Mouse (Mus musculus) CH12.LX (cell line): ENCODE results near the gene Gm5460. TPM values are rescaled to one million over a fixed set of nuclear protein-coding genes. Genes with fewer than 3 reads are reported as not detected.

ENCODE experiments used
- DNase-seq: peaks from one replicate; pipeline ENCODE4 v3.0.0-alpha.2; 2013; ENCODE audit errors: extremely low read depth
- H3K27ac ChIP-seq: 2 replicates; pipeline ENCODE4 v1.5.1; 2012; ENCODE audit warnings: low read depth, mild to moderate bottlenecking, control low read depth, moderate library complexity; ENCODE audit not compliant: insufficient read depth
- H3K27me3 ChIP-seq: replicated peaks from 2 replicates; pipeline ENCODE3; 2012; ENCODE audit warnings: inconsistent platforms
- H3K36me3 ChIP-seq, 2 experiments: replicated peaks in 1 of 2; 2 replicates each; pipeline versions ENCODE3 to v1.6.1; 2012; ENCODE audit warnings: inconsistent platforms in 1 of 2, low read length in 1 of 2, mild to moderate bottlenecking in 1 of 2, mixed read lengths in 1 of 2, moderate library complexity in 1 of 2; ENCODE audit not compliant: control insufficient read depth in 1 of 2, insufficient read depth in 1 of 2
- H3K4me1 ChIP-seq, 2 experiments: 2 replicates each; pipeline ENCODE4 v1.6.1; 2012; ENCODE audit warnings: inconsistent platforms in 1 of 2, moderate library complexity in 1 of 2; ENCODE audit not compliant: insufficient read depth in 2 of 2, control insufficient read depth in 1 of 2
- H3K4me2 ChIP-seq: 2 replicates; pipeline ENCODE4 v1.6.1; 2012; ENCODE audit warnings: low read depth, mild to moderate bottlenecking, control low read depth; ENCODE audit not compliant: poor library complexity, insufficient read depth, severe bottlenecking
- H3K4me3 ChIP-seq, 3 experiments: fragments of 150-350 bp in 1 of 3; sonication (generic) in 1 of 3; replicated peaks in 1 of 3; 2 replicates each; pipeline versions ENCODE3 to v1.5.1; 2011 to 2012; ENCODE audit warnings: low read depth in 2 of 3, low read length in 2 of 3, mild to moderate bottlenecking in 2 of 3, moderate library complexity in 2 of 3, control low read depth in 1 of 3, improper control_type of control experiment in 1 of 3, inconsistent platforms in 1 of 3, mixed read lengths in 1 of 3; ENCODE audit not compliant: poor library complexity in 1 of 3
- H3K79me2 ChIP-seq: replicated peaks from 2 replicates; pipeline ENCODE4 v1.6.1; 2012; ENCODE audit warnings: mild to moderate bottlenecking, moderate library complexity; ENCODE audit not compliant: control insufficient read depth, poor library complexity, insufficient read depth, severe bottlenecking; ENCODE audit errors: extremely low read depth
- H3K9ac ChIP-seq: 2 replicates; pipeline ENCODE4 v1.6.1; 2012; ENCODE audit warnings: low read depth, mild to moderate bottlenecking, control low read depth, moderate library complexity; ENCODE audit not compliant: insufficient read depth
- H3K9me3 ChIP-seq: replicated peaks from 2 replicates; pipeline ENCODE3; 2012; ENCODE audit warnings: low read length, inconsistent platforms, mixed read lengths
- BHLHE40 ChIP-seq: IDR thresholded peaks from 2 replicates; pipeline ENCODE4 v1.6.1; 2011; ENCODE audit warnings: mild to moderate bottlenecking, low read depth, low read length, improper control_type of control experiment
- CHD1 ChIP-seq: IDR thresholded peaks from 2 replicates; pipeline ENCODE4 v1.6.1; 2012; ENCODE audit warnings: low read depth, low read length, improper control_type of control experiment, inconsistent platforms
- CHD2 ChIP-seq: IDR thresholded peaks from 2 replicates; pipeline ENCODE4 v1.6.1; 2011; ENCODE audit warnings: low read length, improper control_type of control experiment
- E2F4 ChIP-seq: IDR thresholded peaks from 2 replicates; pipeline ENCODE4 v1.6.1; 2011; ENCODE audit warnings: low read depth, low read length, improper control_type of control experiment; ENCODE audit not compliant: insufficient replicate concordance
- ELF1 ChIP-seq: IDR thresholded peaks from 2 replicates; pipeline ENCODE4 v1.6.1; 2014; ENCODE audit warnings: low read depth, mild to moderate bottlenecking, inconsistent platforms, low read length, improper control_type of control experiment
- EP300 ChIP-seq: IDR thresholded peaks from 2 replicates; pipeline ENCODE4 v1.6.1; 2011; ENCODE audit warnings: low read length, improper control_type of control experiment
- HCFC1 ChIP-seq: IDR thresholded peaks from 2 replicates; pipeline ENCODE4 v1.6.1; 2012; ENCODE audit warnings: low read depth, mild to moderate bottlenecking, inconsistent platforms, low read length, improper control_type of control experiment
- JUN ChIP-seq: IDR thresholded peaks from 2 replicates; pipeline ENCODE4 v1.6.1; 2011; ENCODE audit warnings: low read depth, mild to moderate bottlenecking, low read length, improper control_type of control experiment, moderate library complexity; ENCODE audit not compliant: insufficient read depth
- JUND ChIP-seq: conservative IDR thresholded peaks from 2 replicates; pipeline ENCODE4 v1.6.1; 2011; ENCODE audit warnings: low read depth, low read length, improper control_type of control experiment
- MAZ ChIP-seq: IDR thresholded peaks from 2 replicates; pipeline ENCODE4 v1.6.1; 2012; ENCODE audit warnings: low read depth, mild to moderate bottlenecking, inconsistent platforms, low read length, improper control_type of control experiment, moderate library complexity
- MEF2A ChIP-seq: IDR thresholded peaks from 2 replicates; pipeline ENCODE4 v1.6.1; 2014; ENCODE audit warnings: low read depth, mild to moderate bottlenecking, inconsistent platforms, low read length, improper control_type of control experiment, borderline replicate concordance
- MXI1 ChIP-seq: IDR thresholded peaks from 2 replicates; pipeline ENCODE4 v1.6.1; 2011; ENCODE audit warnings: mild to moderate bottlenecking, low read depth, low read length, improper control_type of control experiment
- NRF1 ChIP-seq: IDR thresholded peaks from 2 replicates; pipeline ENCODE4 v1.6.1; 2014; ENCODE audit warnings: low read depth, mild to moderate bottlenecking, inconsistent platforms, low read length, improper control_type of control experiment, moderate library complexity
- PAX5 ChIP-seq: IDR thresholded peaks from 2 replicates; pipeline ENCODE4 v1.6.1; 2012; ENCODE audit warnings: low read length, inconsistent platforms, mixed read lengths
- POLR2A ChIP-seq: IDR thresholded peaks from 2 replicates; pipeline ENCODE4 v1.6.1; 2011; ENCODE audit warnings: low read depth, mild to moderate bottlenecking, improper control_type of control experiment, low read length
- POLR2AphosphoS2 ChIP-seq: IDR thresholded peaks from 2 replicates; pipeline ENCODE4 v1.6.1; 2011; ENCODE audit warnings: low read depth, low read length, improper control_type of control experiment
- RCOR1 ChIP-seq: conservative IDR thresholded peaks from 2 replicates; pipeline ENCODE4 v1.6.1; 2012; ENCODE audit warnings: low read depth, mild to moderate bottlenecking, inconsistent platforms, low read length, improper control_type of control experiment
- TBP ChIP-seq: conservative IDR thresholded peaks from 2 replicates; pipeline ENCODE4 v1.6.1; 2011; ENCODE audit warnings: low read depth, low read length, improper control_type of control experiment
- TCF12 ChIP-seq: IDR thresholded peaks from 2 replicates; pipeline ENCODE4 v1.6.1; 2014; ENCODE audit warnings: low read depth, mild to moderate bottlenecking, inconsistent platforms, low read length, improper control_type of control experiment
- UBTF ChIP-seq: IDR thresholded peaks from 2 replicates; pipeline ENCODE4 v1.6.1; 2012; ENCODE audit warnings: low read depth, mild to moderate bottlenecking, inconsistent platforms, low read length, improper control_type of control experiment, moderate library complexity
- USF1 ChIP-seq: IDR thresholded peaks from 2 replicates; pipeline ENCODE4 v1.6.1; 2014; ENCODE audit warnings: low read depth, mild to moderate bottlenecking, inconsistent platforms, low read length, improper control_type of control experiment
- ZKSCAN1 ChIP-seq: IDR thresholded peaks from 2 replicates; pipeline ENCODE4 v1.6.1; 2012; ENCODE audit warnings: low read depth, inconsistent platforms, low read length, improper control_type of control experiment, borderline replicate concordance
- ZMIZ1 ChIP-seq: IDR thresholded peaks from 2 replicates; pipeline ENCODE4 v1.6.1; 2012; ENCODE audit warnings: low read depth, mild to moderate bottlenecking, inconsistent platforms, low read length, improper control_type of control experiment
- dilution Hi-C: fragments of 300-500 bp; cut with MboI; formaldehyde crosslinking; loops from 2 replicates; pipeline ENCODE4 v1.14.3; 2020; ENCODE audit warnings: low sequenced_read_pairs; ENCODE audit not compliant: extremely low pct_unique_long_range_greater_than_20kb, extremely low pct_ligation_motif_present
- in situ Hi-C: fragments of 300-500 bp; cut with MboI; formaldehyde crosslinking; loops from 3 replicates; pipeline ENCODE4 v1.14.3; 2019; ENCODE audit warnings: low sequenced_read_pairs, low pct_ligation_motif_present, low pct_unique_long_range_greater_than_20kb, mixed read lengths
- polyA plus RNA-seq: library from polyadenylated mRNA; unstranded; fragments of >175 nt; gene quantifications from 2 replicates; pipeline ENCODE4 v1.2.1, GENCODE M21; 2012; ENCODE audit warnings: low read depth; ENCODE audit not compliant: insufficient read length
- total RNA-seq, 2 experiments: library from RNA; depleted of rRNA; stranded (reverse); fragments of 300-350 nt in 1 of 2; fragments of >200 nt in 1 of 2; gene quantifications; 2 replicates each; pipeline ENCODE4 v1.2.3; 2012 to 2014

The Gm5460 gene
- total and polyA plus RNA-seq, 3 experiments = not detected

DNA sequence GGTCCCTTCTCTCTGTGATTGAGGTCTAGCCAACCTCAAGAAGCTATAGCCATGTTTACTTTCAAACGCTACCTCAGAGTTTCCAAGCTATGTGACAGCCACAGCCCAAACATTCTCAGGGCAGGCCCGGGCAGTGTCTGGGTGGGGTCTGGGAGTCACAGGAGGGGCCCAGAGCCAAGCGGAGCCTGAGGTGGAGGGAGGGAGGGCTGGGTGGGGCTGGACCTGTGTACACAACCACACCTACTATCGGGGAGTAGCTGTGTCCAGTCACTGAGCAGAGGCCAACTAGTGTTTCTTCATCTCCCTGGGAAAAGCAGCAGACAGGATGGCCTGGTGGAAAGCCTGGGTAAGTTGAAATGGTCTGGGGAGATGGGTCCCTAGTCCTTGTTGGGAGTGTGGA, 69.2 kb downstream of the Gm5460 start, which contains the start of gene Anxa8:
Gene Anxa8 (plus strand): TSS at position 251 of the 400 bp plus-strand sequence.
- TF ChIP-seq TCF12 = no peak
- no peak for TF ChIP-seq ELF1
- no peak for TF ChIP-seq MXI1
- TF ChIP-seq POLR2AphosphoS2 = no peak
- no peak for TF ChIP-seq ZMIZ1
- TF ChIP-seq USF1 = no peak
- TF ChIP-seq CHD2 = no peak
- TF ChIP-seq PAX5 = no peak
- 0 out of 2 replicates have a peak, but pooled peaks have one; percentile 17 for TF ChIP-seq MEF2A
- 0 out of 2 replicates have a peak, but pooled peaks have one; percentile 52 for TF ChIP-seq MAZ
- TF ChIP-seq JUN = no peak
- TF ChIP-seq UBTF = no peak
- in situ Hi-C loops = loop anchor here (10.0 kb wide), 4 partner anchors 69 to 489 kb away; partner anchors contain the start of genes Mmrn2, Npy4r and Sncg
- no peak for DNase-seq

GRCm38 (mm10) chr14:34086806-34087205, 70.2 kb downstream of the Gm5460 start:
- Histone ChIP-seq H3K79me2 (no peaks in the 10 kb centered on the region), H3K9ac (no peak overlapping the region), H3K27me3 (no peaks in the 10 kb centered on the region), H3K4me1 (peaks cover 7 to 9% of the 10 kb centered on the region in 2 experiments; a peak in 1 of 4 replicates), H3K4me3 (no peak overlapping the region), H3K4me2 (no peak overlapping the region), H3K27ac (no peak overlapping the region), H3K36me3 (no peaks in the 10 kb centered on the region), H3K9me3 (no peaks in the 10 kb centered on the region)
- in situ Hi-C loops = loop anchor here (10.0 kb wide), 4 partner anchors 68 to 488 kb away; partner anchors contain the start of genes Mmrn2, Npy4r and Sncg
- TF ChIP-seq ZKSCAN1 (no peak), JUN (no peak), TBP (no peak), CHD1 (no peak), USF1 (no peak), E2F4 (no peak), NRF1 (no peak), BHLHE40 (no peak), MXI1 (no peak), POLR2AphosphoS2 (no peak), HCFC1 (no peak), RCOR1 (no peak), UBTF (no peak), POLR2A (no peak), JUND (no peak), EP300 (no peak)
- DNase-seq = no peak
- dilution Hi-C loops = no loop called here

More for the DNA sequence above, 69.2 kb downstream of the Gm5460 start, which contains the start of gene Anxa8:
- dilution Hi-C loops = no loop called here
- H3K27me3 ChIP-seq = no peaks in the 10 kb centered on the region
- H3K4me3 ChIP-seq = no peak within 1 kb of the TSS
- peaks cover 7 to 10% of the 10 kb centered on the region in 2 experiments; a peak in 1 of 4 replicates for H3K4me1 ChIP-seq
- no peak within 1 kb of the TSS for H3K27ac ChIP-seq
- no peaks in the 10 kb centered on the region for H3K79me2 ChIP-seq
- peak within 1 kb of the TSS; percentile 16; the same call in 1 of the 2 replicates for H3K4me2 ChIP-seq
- no peaks in the 10 kb centered on the region for H3K36me3 ChIP-seq
- no peaks in the 10 kb centered on the region for H3K9me3 ChIP-seq
- H3K9ac ChIP-seq = peak within 1 kb of the TSS; percentile 25; the same call in 1 of the 2 replicates
